Mouse (Mus musculus): ENCODE measurements at regions not wholly inside any gene's neighbourhood (a gene's known extent, or its start where the extent isn't known, plus 50 kb on each side); places are given as distances from the start of the nearest gene placed in this dataset.

DNA sequence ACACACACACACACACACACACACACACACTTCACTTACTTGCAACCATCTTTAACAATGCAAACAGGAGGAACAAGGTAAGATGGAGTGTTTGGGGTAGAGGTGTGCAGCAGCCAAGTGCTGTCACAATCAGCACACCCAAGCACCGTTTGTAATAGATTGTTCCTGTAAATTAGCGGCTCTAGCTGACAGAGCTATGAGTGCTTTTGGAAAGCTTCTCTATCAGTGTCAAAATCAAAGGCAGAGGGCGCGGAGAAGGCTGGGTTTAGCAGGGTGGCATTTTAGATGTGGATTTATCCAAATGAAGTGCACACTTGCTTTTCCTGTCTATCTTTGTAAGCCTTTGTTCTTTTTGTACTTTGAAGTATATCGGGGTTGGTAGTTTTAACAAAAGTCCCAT is 184.6 kb downstream of the Cog6 start:
- Histone ChIP-seq H3K27ac (ENCODE audit: low read depth, low read length) (no peak overlapping the region), H3K4me3 (ENCODE audit: low read length) (no peak overlapping the region), H3K4me2 (replicated peaks; ENCODE audit: low read depth, low read length) (no peak overlapping the region), H3K4me1 (ENCODE audit: control insufficient read depth, insufficient read depth, low read length) (peaks cover 3% of the 10 kb centered on the region; the same call in 1 of the 2 replicates), H3K27me3 (ENCODE audit: control insufficient read depth, insufficient read depth, low read length) (no peaks in the 10 kb centered on the region), H3K9ac (ENCODE audit: low read depth, low read length) (no peak overlapping the region), H3K9me3 (ENCODE audit: control insufficient read depth, low read length) (no peaks in the 10 kb centered on the region), H3K36me3 (ENCODE audit: control insufficient read depth, insufficient read depth, low read length) (no peaks in the 10 kb centered on the region)
- no peak for ATAC-seq (ENCODE audit: low FRiP score, low TSS enrichment)
- WGBS, result 78% methylated on average over 5 of the region's 5 CpGs

DNA sequence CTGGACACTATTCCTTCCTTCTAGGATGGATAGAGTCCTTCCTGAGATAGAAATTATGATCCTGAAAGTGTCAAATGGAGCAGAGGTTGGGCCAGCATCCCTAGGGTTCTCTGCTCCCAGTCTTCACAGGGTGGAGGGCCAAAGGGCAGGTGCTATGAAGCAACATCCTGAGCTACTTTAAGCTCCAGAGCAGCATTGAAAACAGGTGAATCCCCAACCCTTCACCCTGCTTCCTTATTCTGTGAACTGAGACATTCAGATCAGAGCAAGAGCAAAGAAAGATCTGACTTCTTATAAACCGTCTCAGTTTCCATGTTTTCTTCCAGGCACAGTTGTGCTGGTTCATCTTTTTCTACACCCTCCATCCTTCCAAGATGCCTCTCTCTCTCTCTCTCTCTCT is 185.1 kb downstream of the Cog6 start:
- H3K9ac ChIP-seq (ENCODE audit: low read depth, low read length), result no peak overlapping the region
- ATAC-seq (ENCODE audit: low FRiP score, low TSS enrichment), result no peak
- H3K4me1 ChIP-seq (ENCODE audit: control insufficient read depth, insufficient read depth, low read length), result peaks cover 3% of the 10 kb centered on the region; the same call in 1 of the 2 replicates
- H3K27ac ChIP-seq (ENCODE audit: low read depth, low read length), result no peak overlapping the region
- H3K27me3 ChIP-seq (ENCODE audit: control insufficient read depth, insufficient read depth, low read length), result no peaks in the 10 kb centered on the region
- WGBS, result 86% methylated on average over 1 of the region's 1 CpGs
- no peaks in the 10 kb centered on the region for H3K9me3 ChIP-seq (ENCODE audit: control insufficient read depth, low read length)
- no peak overlapping the region for H3K4me3 ChIP-seq (ENCODE audit: low read length)
- no peaks in the 10 kb centered on the region for H3K36me3 ChIP-seq (ENCODE audit: control insufficient read depth, insufficient read depth, low read length)
- H3K4me2 ChIP-seq (replicated peaks; ENCODE audit: low read depth, low read length), result no peak overlapping the region

DNA sequence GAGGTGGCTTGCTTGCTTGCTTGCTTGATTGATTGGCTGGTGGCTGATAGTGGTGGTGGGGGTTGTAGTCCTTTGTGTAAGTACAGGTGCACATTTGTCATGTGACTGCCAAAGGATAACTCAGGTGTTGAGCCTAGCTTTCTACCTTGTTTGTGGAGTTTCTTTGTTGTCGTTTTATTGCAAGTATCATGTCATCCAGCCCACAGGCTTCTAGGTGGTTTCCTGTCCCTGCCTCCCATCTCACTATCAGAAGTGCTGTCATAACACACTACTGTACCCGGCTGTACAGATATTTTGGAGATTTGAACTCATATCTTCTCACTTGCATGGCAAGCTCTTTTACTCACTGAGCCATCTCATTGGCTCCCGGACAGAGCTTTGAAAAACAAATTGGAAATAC is 186.9 kb downstream of the Cog6 start:
- H3K4me3 ChIP-seq (ENCODE audit: low read length), result no peak overlapping the region
- WGBS, result 85% methylated on average over 3 of the region's 3 CpGs
- no peak for ATAC-seq (ENCODE audit: low FRiP score, low TSS enrichment)
- H3K36me3 ChIP-seq (ENCODE audit: control insufficient read depth, insufficient read depth, low read length), result no peaks in the 10 kb centered on the region
- H3K4me1 ChIP-seq (ENCODE audit: control insufficient read depth, insufficient read depth, low read length), result no peaks in the 10 kb centered on the region
- H3K27ac ChIP-seq (ENCODE audit: low read depth, low read length), result no peak overlapping the region
- H3K9me3 ChIP-seq (ENCODE audit: control insufficient read depth, low read length), result no peaks in the 10 kb centered on the region
- H3K27me3 ChIP-seq (ENCODE audit: control insufficient read depth, insufficient read depth, low read length), result no peaks in the 10 kb centered on the region
- H3K9ac ChIP-seq (ENCODE audit: low read depth, low read length), result no peak overlapping the region
- no peak overlapping the region for H3K4me2 ChIP-seq (replicated peaks; ENCODE audit: low read depth, low read length)

DNA sequence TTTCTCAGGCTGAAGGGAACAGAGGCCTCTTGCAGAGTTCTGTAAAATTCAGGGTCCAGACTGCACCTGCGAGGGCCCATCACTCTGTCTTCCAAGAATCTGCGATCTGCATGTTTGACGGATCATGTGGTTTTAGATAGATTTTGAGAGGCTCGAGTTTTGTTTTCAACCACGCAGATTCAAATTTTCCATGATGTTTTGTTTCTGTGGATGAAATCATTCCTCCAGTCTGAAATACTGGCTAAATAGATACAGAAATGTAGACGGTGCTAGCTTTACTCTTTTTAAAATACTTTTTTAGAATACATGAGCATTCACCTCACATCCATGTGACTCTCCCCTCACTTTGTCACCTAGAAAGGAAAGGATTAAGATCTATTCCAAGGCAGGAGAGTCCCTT is 188.0 kb downstream of the Cog6 start:
- H3K4me2 ChIP-seq (replicated peaks; ENCODE audit: low read depth, low read length), result no peak overlapping the region

DNA sequence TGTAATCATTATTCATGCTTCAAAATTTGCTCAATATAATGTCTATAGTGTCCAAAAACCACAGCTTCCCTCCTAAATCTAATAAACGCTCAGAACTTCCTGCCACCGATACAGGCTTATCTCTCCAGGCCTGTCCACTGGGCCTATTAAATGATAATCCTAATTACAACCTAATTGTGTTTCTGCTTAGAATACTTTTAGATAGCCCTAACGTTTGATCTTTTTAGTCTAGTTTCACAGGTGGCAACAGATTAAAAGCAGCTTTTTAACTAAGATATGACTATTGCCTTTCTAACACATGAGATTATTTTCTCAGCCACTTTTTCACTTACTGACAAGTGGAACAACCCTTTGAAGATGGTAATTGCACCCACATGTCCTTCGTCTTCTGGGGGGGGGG is 188.6 kb downstream of the Cog6 start:
- WGBS, result 47% methylated on average over 4 of the region's 4 CpGs
- no peaks in the 10 kb centered on the region for H3K27me3 ChIP-seq (ENCODE audit: control insufficient read depth, insufficient read depth, low read length)
- H3K27ac ChIP-seq (ENCODE audit: low read depth, low read length), result no peak overlapping the region
- no peak overlapping the region for H3K4me2 ChIP-seq (replicated peaks; ENCODE audit: low read depth, low read length)
- no peaks in the 10 kb centered on the region for H3K4me1 ChIP-seq (ENCODE audit: control insufficient read depth, insufficient read depth, low read length)
- no peak for ATAC-seq (ENCODE audit: low FRiP score, low TSS enrichment)
- H3K9me3 ChIP-seq (ENCODE audit: control insufficient read depth, low read length), result no peaks in the 10 kb centered on the region
- no peaks in the 10 kb centered on the region for H3K36me3 ChIP-seq (ENCODE audit: control insufficient read depth, insufficient read depth, low read length)
- no peak overlapping the region for H3K4me3 ChIP-seq (ENCODE audit: low read length)
- no peak overlapping the region for H3K9ac ChIP-seq (ENCODE audit: low read depth, low read length)

More for the DNA sequence above, 188.0 kb downstream of the Cog6 start:
- no peak overlapping the region for H3K27ac ChIP-seq (ENCODE audit: low read depth, low read length)
- no peaks in the 10 kb centered on the region for H3K9me3 ChIP-seq (ENCODE audit: control insufficient read depth, low read length)
- 88% methylated on average over 6 of the region's 6 CpGs for WGBS
- H3K27me3 ChIP-seq (ENCODE audit: control insufficient read depth, insufficient read depth, low read length), result no peaks in the 10 kb centered on the region
- H3K36me3 ChIP-seq (ENCODE audit: control insufficient read depth, insufficient read depth, low read length), result no peaks in the 10 kb centered on the region
- H3K4me1 ChIP-seq (ENCODE audit: control insufficient read depth, insufficient read depth, low read length), result no peaks in the 10 kb centered on the region
- H3K4me3 ChIP-seq (ENCODE audit: low read length), result no peak overlapping the region
- ATAC-seq (ENCODE audit: low FRiP score, low TSS enrichment), result no peak
- H3K9ac ChIP-seq (ENCODE audit: low read depth, low read length), result no peak overlapping the region

DNA sequence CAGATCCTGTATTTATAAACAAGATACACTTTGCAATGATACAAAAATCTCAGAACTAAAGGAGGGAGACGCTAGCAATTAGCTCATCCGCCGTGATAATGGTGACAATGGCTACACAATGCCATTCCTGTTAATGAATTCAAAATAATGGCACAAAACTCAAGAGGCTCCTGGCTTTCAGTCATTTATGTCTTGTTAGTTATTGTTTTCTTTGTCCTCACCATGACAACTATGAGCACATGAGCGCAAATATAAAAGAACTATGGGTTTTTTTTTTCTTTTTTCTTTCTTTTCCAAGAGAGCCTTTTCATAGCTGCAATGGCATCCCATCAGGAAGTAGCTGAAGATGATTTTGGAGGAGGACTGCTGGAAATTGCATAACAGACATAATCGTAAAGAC is 194.2 kb downstream of the Cog6 start:
- no peak for ATAC-seq (ENCODE audit: low FRiP score, low TSS enrichment)
- no peaks in the 10 kb centered on the region for H3K4me1 ChIP-seq (ENCODE audit: control insufficient read depth, insufficient read depth, low read length)
- no peak overlapping the region for H3K27ac ChIP-seq (ENCODE audit: low read depth, low read length)
- H3K27me3 ChIP-seq (ENCODE audit: control insufficient read depth, insufficient read depth, low read length), result no peaks in the 10 kb centered on the region
- no peak overlapping the region for H3K4me3 ChIP-seq (ENCODE audit: low read length)
- H3K9me3 ChIP-seq (ENCODE audit: control insufficient read depth, low read length), result no peaks in the 10 kb centered on the region
- H3K4me2 ChIP-seq (replicated peaks; ENCODE audit: low read depth, low read length), result no peak overlapping the region
- H3K9ac ChIP-seq (ENCODE audit: low read depth, low read length), result no peak overlapping the region
- H3K36me3 ChIP-seq (ENCODE audit: control insufficient read depth, insufficient read depth, low read length), result no peaks in the 10 kb centered on the region
- 94% methylated on average over 5 of the region's 5 CpGs for WGBS

DNA sequence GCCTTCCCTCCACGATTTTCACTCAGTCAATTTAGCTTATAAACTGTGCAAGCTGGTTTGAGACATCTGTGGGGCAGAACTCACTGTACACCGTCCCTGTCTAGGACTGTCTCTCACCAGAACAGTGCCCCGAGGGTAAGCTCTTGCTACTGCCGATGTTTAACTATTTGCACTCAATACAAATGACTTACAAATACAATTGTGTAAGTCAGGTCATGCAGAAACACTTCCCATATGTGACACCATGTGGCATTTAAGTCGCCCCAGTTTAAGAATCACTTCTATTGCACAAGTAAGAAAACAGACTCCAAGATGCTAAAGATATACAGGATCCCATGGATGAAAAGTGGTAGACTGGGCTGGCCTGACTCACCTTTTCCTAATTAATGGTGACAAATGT is 195.6 kb downstream of the Cog6 start:
- Histone ChIP-seq H3K27me3 (ENCODE audit: control insufficient read depth, insufficient read depth, low read length) (no peaks in the 10 kb centered on the region), H3K9ac (ENCODE audit: low read depth, low read length) (no peak overlapping the region), H3K27ac (ENCODE audit: low read depth, low read length) (no peak overlapping the region), H3K9me3 (ENCODE audit: control insufficient read depth, low read length) (no peaks in the 10 kb centered on the region), H3K4me3 (ENCODE audit: low read length) (no peak overlapping the region), H3K4me1 (ENCODE audit: control insufficient read depth, insufficient read depth, low read length) (no peaks in the 10 kb centered on the region), H3K36me3 (ENCODE audit: control insufficient read depth, insufficient read depth, low read length) (no peaks in the 10 kb centered on the region), H3K4me2 (replicated peaks; ENCODE audit: low read depth, low read length) (no peak overlapping the region)
- ATAC-seq (ENCODE audit: low FRiP score, low TSS enrichment), result no peak
- 55% methylated on average over 5 of the region's 5 CpGs for whole genome bisulfite sequencing

DNA sequence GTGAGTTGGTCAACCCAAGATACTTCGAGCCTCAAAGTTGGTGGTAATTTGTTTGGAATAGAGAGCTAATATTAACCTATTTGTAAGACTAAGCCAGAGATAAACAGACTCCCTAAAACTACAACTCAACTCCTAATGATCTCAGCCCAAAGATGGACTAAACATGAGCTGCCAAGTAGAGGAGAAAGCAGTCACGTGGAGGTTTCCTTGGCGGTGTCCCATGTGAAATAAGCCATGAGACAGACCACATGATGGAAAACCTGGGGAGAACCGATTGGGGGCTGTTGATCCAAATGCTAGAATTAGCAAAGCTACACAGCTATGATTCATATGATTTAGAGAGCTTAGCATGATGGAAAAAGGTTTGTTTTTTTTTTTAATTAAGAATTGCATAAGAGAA is 198.6 kb downstream of the Cog6 start:
- Histone ChIP-seq H3K4me3 (ENCODE audit: low read length) (no peak overlapping the region), H3K4me1 (ENCODE audit: control insufficient read depth, insufficient read depth, low read length) (no peaks in the 10 kb centered on the region), H3K36me3 (ENCODE audit: control insufficient read depth, insufficient read depth, low read length) (no peaks in the 10 kb centered on the region), H3K27ac (ENCODE audit: low read depth, low read length) (no peak overlapping the region), H3K27me3 (ENCODE audit: control insufficient read depth, insufficient read depth, low read length) (no peaks in the 10 kb centered on the region), H3K9me3 (ENCODE audit: control insufficient read depth, low read length) (no peaks in the 10 kb centered on the region), H3K9ac (ENCODE audit: low read depth, low read length) (no peak overlapping the region), H3K4me2 (replicated peaks; ENCODE audit: low read depth, low read length) (no peak overlapping the region)
- WGBS, result 84% methylated on average over 4 of the region's 4 CpGs
- no peak for ATAC-seq (ENCODE audit: low FRiP score, low TSS enrichment)

DNA sequence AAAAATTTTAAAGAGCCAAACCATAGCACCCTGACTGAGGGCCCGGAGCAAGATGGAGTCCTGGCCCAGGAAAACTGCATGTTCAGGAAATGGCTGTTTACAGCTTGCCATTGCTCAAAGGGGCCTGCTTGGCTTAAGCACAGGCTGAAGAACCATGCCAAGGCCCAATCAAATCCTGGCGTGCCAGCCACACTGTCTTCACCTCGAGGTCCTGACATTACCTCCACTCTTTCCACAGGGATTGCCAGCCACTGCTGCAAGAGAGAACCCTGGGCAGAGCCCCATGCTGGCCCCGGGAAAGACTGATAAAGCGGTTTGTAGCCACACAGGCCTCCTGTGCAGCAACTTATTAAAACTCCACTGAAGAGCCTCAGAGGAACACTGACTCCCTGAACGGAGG is 199.6 kb downstream of the Cog6 start:
- WGBS, result 90% methylated on average over 6 of the region's 6 CpGs
- Histone ChIP-seq H3K4me2 (replicated peaks; ENCODE audit: low read depth, low read length) (no peak overlapping the region), H3K36me3 (ENCODE audit: control insufficient read depth, insufficient read depth, low read length) (no peaks in the 10 kb centered on the region), H3K9me3 (ENCODE audit: control insufficient read depth, low read length) (no peaks in the 10 kb centered on the region), H3K27me3 (ENCODE audit: control insufficient read depth, insufficient read depth, low read length) (no peaks in the 10 kb centered on the region), H3K9ac (ENCODE audit: low read depth, low read length) (no peak overlapping the region), H3K27ac (ENCODE audit: low read depth, low read length) (no peak overlapping the region), H3K4me3 (ENCODE audit: low read length) (no peak overlapping the region), H3K4me1 (ENCODE audit: control insufficient read depth, insufficient read depth, low read length) (no peaks in the 10 kb centered on the region)
- no peak for ATAC-seq (ENCODE audit: low FRiP score, low TSS enrichment)

DNA sequence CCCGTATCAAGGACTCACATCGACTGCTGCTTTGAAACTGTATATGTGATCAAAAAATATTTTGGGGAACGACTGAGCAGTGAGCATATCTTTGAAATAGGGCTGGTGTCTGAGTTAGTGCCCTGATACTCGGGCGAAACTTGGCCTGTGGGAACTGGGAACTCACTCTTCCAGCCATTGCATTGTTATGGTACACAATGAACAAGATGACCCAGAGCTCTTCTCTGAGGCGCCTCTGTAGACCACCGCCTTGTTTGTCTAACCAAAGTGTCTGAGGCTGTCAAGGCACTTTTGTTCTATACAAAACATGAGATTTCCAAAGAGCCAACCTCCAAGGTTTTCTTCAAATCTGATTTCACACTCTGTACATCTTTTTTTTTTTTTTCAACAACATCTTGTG is 201.5 kb downstream of the Cog6 start:
- Histone ChIP-seq H3K36me3 (ENCODE audit: control insufficient read depth, insufficient read depth, low read length) (no peaks in the 10 kb centered on the region), H3K4me2 (replicated peaks; ENCODE audit: low read depth, low read length) (no peak overlapping the region), H3K27me3 (ENCODE audit: control insufficient read depth, insufficient read depth, low read length) (no peaks in the 10 kb centered on the region), H3K27ac (ENCODE audit: low read depth, low read length) (no peak overlapping the region), H3K4me1 (ENCODE audit: control insufficient read depth, insufficient read depth, low read length) (no peaks in the 10 kb centered on the region), H3K4me3 (ENCODE audit: low read length) (no peak overlapping the region), H3K9me3 (ENCODE audit: control insufficient read depth, low read length) (no peaks in the 10 kb centered on the region), H3K9ac (ENCODE audit: low read depth, low read length) (no peak overlapping the region)
- 85% methylated on average over 7 of the region's 7 CpGs for WGBS
- ATAC-seq (ENCODE audit: low FRiP score, low TSS enrichment), result no peak
